Mouse (Mus musculus) heart, embryonic 16.5 days (tissue): ENCODE measurements around the gene Mybpc3. TPM values are rescaled to one million over a fixed set of nuclear protein-coding genes. Genes with fewer than 3 reads are reported as not detected.

ENCODE experiments used
- ATAC-seq: fragments of 200-750 bp; cut with Nextera tagmentation; replicated peaks from 2 replicates; pipeline ENCODE4 v1.8.0; 2017; ENCODE audit warnings: moderate number of reproducible peaks; ENCODE audit not compliant: insufficient read depth, low FRiP score; ENCODE audit errors: extremely low read depth
- H3K27ac ChIP-seq: fragments of 300-500 bp; sonication (generic); 2 replicates; pipeline ENCODE4 v1.5.1; 2014; ENCODE audit warnings: mild to moderate bottlenecking, low read length, control low read depth, moderate library complexity
- H3K27me3 ChIP-seq: fragments of 300-500 bp; sonication (generic); 2 replicates; pipeline ENCODE4 v1.6.1; 2014; ENCODE audit warnings: low read length, mixed read lengths; ENCODE audit not compliant: control insufficient read depth, insufficient read depth
- H3K36me3 ChIP-seq: fragments of 300-500 bp; sonication (generic); 2 replicates; pipeline ENCODE4 v1.6.1; 2014; ENCODE audit not compliant: control insufficient read depth, insufficient read depth
- H3K4me1 ChIP-seq: fragments of 300-500 bp; sonication (generic); 2 replicates; pipeline ENCODE4 v1.6.1; 2014; ENCODE audit warnings: low read length, mixed read lengths; ENCODE audit not compliant: control insufficient read depth, insufficient read depth
- H3K4me2 ChIP-seq: fragments of 300-500 bp; sonication (generic); 2 replicates; pipeline ENCODE4 v1.6.1; 2014; ENCODE audit warnings: low read depth, mild to moderate bottlenecking, control low read depth, low read length
- H3K4me3 ChIP-seq: fragments of 300-500 bp; sonication (generic); 2 replicates; pipeline ENCODE4 v1.5.1; 2014; ENCODE audit warnings: mild to moderate bottlenecking, control low read depth, low read length
- H3K9ac ChIP-seq: fragments of 300-500 bp; sonication (generic); 2 replicates; pipeline ENCODE4 v1.6.1; 2014; ENCODE audit warnings: low read length, control low read depth
- H3K9me3 ChIP-seq: fragments of 300-500 bp; sonication (generic); replicated peaks from 2 replicates; pipeline ENCODE4 v1.6.1; 2016; ENCODE audit warnings: low read length; ENCODE audit not compliant: control insufficient read depth
- WGBS: fragments of 180-500 bp; shearing (Covaris S2); extraction: QIAGEN DNeasy Blood & Tissue Kit; methylation state at CpG from one replicate; pipeline ENCODE4 v1.1.7; 2014; 5-methylcytosine and 5-hydroxymethylcytosine counted together
- polyA plus RNA-seq: library from polyadenylated mRNA; unstranded; fragments of >200 nt; fragmentation: Nextera tagmentation; extraction: Ambion mirVana; gene quantifications from 2 replicates; pipeline ENCODE4 v1.2.1, GENCODE M21; 2015

The Mybpc3 gene
- polyA plus RNA-seq, 1 experiment from 2014 or later, result 1,022 TPM

DNA sequence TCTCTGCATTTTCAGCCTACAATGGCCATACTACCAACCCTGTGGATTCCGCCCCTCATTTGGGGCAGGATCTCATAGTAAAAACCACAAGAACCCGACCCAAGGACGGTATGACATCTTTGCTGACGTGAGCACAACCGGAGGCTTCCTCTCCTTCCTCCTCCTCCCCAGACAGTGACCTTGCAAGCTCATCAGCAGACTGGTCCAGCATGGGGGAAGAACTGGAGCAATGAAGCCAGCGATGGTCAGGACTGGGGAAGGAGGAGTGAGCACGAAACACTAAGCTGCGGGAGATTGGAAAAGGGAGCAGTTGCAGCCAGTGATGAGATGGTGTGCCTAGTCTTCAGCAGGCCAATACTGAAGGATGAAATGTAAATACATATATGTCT, 64.1 kb downstream of the Mybpc3 start:
- Histone ChIP-seq H3K4me2 (peak overlapping the region; percentile 94), H3K4me3 (peak overlapping the region; percentile 92), H3K4me1 (peaks cover 9% of the 10 kb centered on the region), H3K9me3 (no peaks in the 10 kb centered on the region), H3K36me3 (peaks cover 5% of the 10 kb centered on the region), H3K9ac (peak overlapping the region; percentile 81), H3K27me3 (no peaks in the 10 kb centered on the region), H3K27ac (no peak overlapping the region)
- WGBS, result 12% methylated on average over 8 of the region's 8 CpGs
- no peak for ATAC-seq

DNA sequence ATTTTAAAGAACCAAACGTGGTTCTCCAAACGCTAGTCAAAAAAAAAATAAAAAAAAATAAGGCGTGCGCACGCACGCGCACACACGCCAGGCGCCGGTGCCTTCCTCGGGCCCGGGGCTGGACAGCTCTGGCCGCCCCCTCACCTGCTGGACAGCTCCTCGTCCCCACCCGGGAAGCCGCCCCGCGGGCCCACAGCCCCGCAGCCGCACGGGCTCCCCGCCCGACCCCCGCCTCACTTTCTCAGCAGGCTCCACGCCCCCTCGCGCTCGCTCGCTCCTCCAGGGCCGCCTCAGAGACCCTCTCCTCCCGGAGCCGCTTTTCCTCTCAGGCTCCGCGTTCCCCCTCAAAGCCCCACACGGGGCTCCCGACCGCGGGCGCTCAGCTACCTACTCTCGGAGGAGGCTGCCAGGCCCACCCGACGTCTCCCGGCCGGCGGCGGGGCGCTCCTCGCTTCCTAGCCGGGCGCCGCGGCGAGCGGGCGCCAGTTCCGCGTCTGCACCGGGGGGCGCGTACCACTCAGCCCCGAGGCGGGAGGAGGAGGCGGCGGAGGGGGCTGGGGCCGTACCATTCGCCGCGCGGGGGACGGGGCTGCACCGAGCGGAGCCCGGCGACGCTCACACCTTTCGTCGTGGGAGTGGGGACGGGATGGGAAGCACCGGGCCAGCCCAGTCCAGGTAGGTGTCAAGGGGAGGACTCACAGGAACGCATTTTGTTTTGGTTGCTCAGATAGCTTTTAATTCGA, 64.6 kb downstream of the Mybpc3 start:
- peaks cover 5% of the 10 kb centered on the region for H3K36me3 ChIP-seq
- no peaks in the 10 kb centered on the region for H3K9me3 ChIP-seq
- no peaks in the 10 kb centered on the region for H3K27me3 ChIP-seq
- peak; percentile 83 for ATAC-seq
- H3K4me2 ChIP-seq, result peak overlapping the region; percentile 94
- H3K9ac ChIP-seq, result peak overlapping the region; percentile 81
- peaks cover 9% of the 10 kb centered on the region for H3K4me1 ChIP-seq
- H3K4me3 ChIP-seq, result peak overlapping the region; percentile 92
- WGBS, result under 1% methylated on average over 76 of the region's 81 CpGs
- peak overlapping the region; percentile 64 for H3K27ac ChIP-seq

DNA sequence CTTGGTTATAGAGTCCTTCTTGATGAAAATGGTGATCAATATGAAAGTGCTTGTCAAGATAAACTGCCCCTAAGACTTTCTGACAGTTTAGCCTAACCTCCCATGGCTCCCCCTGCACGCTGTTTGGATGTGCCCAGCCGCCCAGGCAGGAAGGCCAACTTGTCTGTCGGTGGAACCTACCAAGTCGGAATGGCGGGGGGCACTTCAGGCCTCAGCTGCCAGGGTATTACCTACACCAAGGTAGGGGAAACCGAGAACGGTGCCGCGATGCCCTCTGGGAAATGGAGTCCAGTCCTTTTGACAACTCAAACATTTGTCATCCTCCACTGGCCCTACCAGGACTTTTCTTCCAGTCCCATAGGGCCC, 65.2 kb downstream of the Mybpc3 start:
- WGBS, result 2% methylated on average over 9 of the region's 9 CpGs
- Histone ChIP-seq H3K36me3 (no peaks in the 10 kb centered on the region; the same call in 1 of the 2 replicates), H3K4me1 (peaks cover 9% of the 10 kb centered on the region), H3K4me2 (peak overlapping the region; percentile 94), H3K9ac (peak overlapping the region; percentile 81), H3K4me3 (peak overlapping the region; percentile 92), H3K27ac (peak overlapping the region; percentile 64), H3K27me3 (no peaks in the 10 kb centered on the region), H3K9me3 (no peaks in the 10 kb centered on the region)
- peak; percentile 92 for ATAC-seq

DNA sequence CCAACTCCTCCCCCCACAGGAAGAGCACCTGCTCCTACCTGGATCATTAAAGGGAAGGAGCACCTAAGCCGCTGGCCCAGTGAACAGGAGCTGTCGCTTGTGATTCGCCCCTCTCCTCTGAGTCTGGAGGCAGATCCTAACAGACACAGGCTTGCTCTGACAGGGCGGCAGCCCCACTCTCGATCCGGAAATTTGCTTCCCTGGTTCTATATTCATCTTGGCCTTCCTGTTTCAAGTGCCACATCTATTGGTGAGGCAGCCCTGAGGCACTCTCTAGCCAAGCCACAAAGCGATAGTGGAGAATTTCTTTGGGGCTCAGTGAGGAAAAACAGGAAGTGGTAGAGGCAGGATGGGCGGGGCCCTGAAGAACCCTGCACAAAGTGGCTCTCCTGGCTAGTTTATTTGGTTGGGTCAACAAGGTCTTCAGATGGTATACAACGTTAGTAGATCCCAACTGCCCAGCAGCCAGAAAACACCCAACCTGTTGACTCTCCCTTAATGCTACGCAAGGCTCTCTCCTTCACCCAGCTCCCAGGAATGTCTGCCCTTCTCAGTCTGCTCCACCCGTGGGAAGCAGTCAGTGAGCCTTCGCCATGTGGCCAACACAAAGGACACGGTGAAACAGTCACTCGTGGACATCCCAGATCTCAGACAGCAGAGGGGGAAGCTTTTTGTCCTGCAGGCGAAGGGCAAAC, 65.9 kb downstream of the Mybpc3 start, which contains the start of gene Madd:
TSS of gene Madd (minus strand) at position 127 of the 695 bp plus-strand sequence.
- no peaks in the 10 kb centered on the region for H3K36me3 ChIP-seq
- H3K9me3 ChIP-seq, result no peaks in the 10 kb centered on the region
- H3K4me2 ChIP-seq, result peak within 1 kb of the TSS; percentile 94
- H3K4me1 ChIP-seq, result peaks cover 9% of the 10 kb centered on the region
- WGBS, result 51% methylated on average over 15 of the region's 15 CpGs
- peak within 1 kb of the TSS; percentile 81 for H3K9ac ChIP-seq
- peak within 1 kb of the TSS; percentile 64 for H3K27ac ChIP-seq
- ATAC-seq, result 0 out of 2 replicates have a peak, but pooled peaks have one; percentile 14
- H3K27me3 ChIP-seq, result no peaks in the 10 kb centered on the region
- peak within 1 kb of the TSS; percentile 92 for H3K4me3 ChIP-seq

Other genes with a start within 250 kb of the Mybpc3 start
- 10.8 and 11.2 TPM in 2 replicates for gene C1qtnf4, start 232.3 kb upstream of the Mybpc3 start, polyA plus RNA-seq
- gene Kbtbd4, start 213.4 kb upstream of the Mybpc3 start, polyA plus RNA-seq, result 27.8 and 29.1 TPM in 2 replicates
- 414 and 420 TPM in 2 replicates for gene Ndufs3, start 213.3 kb upstream of the Mybpc3 start, polyA plus RNA-seq
- 100 and 108 TPM in 2 replicates for gene Celf1, start 177.8 kb upstream of the Mybpc3 start, polyA plus RNA-seq
- 40.9 and 43.4 TPM in 2 replicates for gene Rapsn, start 82.5 kb upstream of the Mybpc3 start, polyA plus RNA-seq
- 239 and 255 TPM in 2 replicates for gene Psmc3, start 64.1 kb upstream of the Mybpc3 start, polyA plus RNA-seq
- gene Slc39a13, start 47.7 kb upstream of the Mybpc3 start, polyA plus RNA-seq, result 56.9 and 61.3 TPM in 2 replicates
- 3.6 and 5.2 TPM in 2 replicates for gene Spi1, start 35.8 kb upstream of the Mybpc3 start, polyA plus RNA-seq
- gene Madd, start 65.7 kb downstream of the Mybpc3 start, polyA plus RNA-seq, result 5.8 and 6.1 TPM in 2 replicates
- 4.4 and 4.8 TPM in 2 replicates for gene Nr1h3, start 84.7 kb downstream of the Mybpc3 start, polyA plus RNA-seq
- gene Acp2, start 84.7 kb downstream of the Mybpc3 start, polyA plus RNA-seq, result 15.0 and 19.2 TPM in 2 replicates
- gene Ddb2, start 118.8 kb downstream of the Mybpc3 start, polyA plus RNA-seq, result 11.5 and 11.7 TPM in 2 replicates
- 60.4 and 64.0 TPM in 2 replicates for gene Pacsin3, start 137.8 kb downstream of the Mybpc3 start, polyA plus RNA-seq
- 64.9 and 68.9 TPM in 2 replicates for gene Arfgap2, start 146.8 kb downstream of the Mybpc3 start, polyA plus RNA-seq